Mouse (Mus musculus) frontal cortex, postnatal 25 days (tissue): ENCODE data around the gene Smtnl2.

ENCODE experiments used
- DNase-seq, 2 experiments: peaks; one replicate each; pipeline ENCODE4 v3.0.0; 2022; ENCODE audit warnings: low spot score in 2 of 2

The Smtnl2 gene

DNA sequence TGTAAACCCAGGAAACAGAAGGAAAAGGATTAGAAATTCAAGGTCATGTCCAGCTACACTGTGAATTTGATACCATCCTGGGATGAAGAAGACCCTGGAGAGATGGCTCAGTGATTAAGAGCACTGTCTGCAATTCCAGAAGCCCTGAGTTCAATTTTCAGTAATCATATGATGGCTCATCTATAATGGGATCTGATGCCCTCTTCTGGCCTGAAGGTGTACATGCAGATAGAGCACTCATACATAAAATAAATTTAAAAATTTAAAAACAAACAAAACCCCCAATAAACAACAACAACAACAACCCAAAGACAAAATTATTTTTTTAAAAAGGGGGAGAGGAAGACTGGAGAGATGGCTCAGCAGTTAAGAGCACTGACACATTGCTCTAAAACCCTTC, 15.4 kb upstream of the Smtnl2 start:
- DNase-seq, result no peak

DNA sequence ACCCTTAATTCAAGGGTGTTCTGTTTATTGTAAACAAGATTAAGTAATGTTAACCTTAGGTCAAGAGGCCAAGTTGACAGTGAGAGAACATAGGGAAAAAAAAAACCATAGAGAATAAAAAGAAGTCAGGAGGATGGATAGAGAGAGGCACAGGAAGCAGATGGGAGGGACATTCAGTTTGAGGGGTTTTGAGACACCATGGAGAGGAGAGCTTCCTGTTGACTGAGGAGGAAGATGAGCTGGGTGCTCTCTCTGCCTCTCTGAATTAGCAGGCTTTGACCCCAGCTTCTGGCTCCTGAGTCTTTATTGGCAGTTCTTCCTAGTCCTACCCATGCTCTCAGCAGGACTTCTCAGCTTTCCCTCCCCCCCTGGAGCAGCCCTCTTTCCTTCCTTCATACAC, 13.7 kb upstream of the Smtnl2 start:
- no peak for DNase-seq

- no peak for DNase-seq
These were observed 12.2 kb upstream of the Smtnl2 start for GRCm38 (mm10) chr11:72423686-72424085.

DNA sequence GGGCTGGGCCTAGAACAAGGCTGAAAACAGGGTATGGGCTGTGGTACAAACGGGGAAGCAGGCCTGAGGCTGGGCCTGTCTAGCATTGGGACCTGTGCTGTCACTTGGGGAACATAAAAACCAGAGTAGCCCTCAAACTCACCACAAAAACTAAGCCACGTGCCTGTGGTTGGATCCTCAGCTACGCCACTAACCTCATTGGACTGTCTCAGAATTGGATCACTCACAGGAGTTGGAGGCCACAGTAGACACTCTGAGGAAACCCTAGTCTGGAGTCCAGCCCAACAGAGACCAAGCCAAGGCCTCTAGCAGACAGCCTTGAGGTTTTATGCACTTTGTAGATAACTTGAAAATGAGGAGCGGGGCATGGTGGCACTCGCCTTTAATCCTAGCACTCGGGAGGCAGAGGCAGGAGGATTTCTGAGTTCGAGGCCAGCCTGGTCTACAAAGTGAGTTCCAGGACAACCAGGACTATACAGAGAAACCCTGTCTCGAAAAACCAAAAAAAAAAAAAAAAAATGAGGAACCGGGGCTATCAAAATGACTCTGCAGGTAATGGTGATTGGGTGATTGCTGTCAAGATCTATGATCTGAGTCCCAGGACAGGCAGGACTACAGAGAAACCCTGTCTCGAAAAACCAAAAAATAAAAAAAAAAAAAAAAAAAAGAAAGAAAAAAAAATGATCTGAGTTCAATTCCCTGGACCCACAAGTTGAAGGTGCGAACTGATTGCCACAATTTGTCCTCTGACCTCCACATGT, 10.2 kb upstream of the Smtnl2 start:
- DNase-seq, result no peak

- DNase-seq, result no peak
These were observed 9.1 kb upstream of the Smtnl2 start for GRCm38 (mm10) chr11:72420460-72421122.

- no peak for DNase-seq
These were observed 7.5 kb upstream of the Smtnl2 start for GRCm38 (mm10) chr11:72419006-72419405.

GRCm38 (mm10) chr11:72418227-72418626, 6.7 kb upstream of the Smtnl2 start:
- no peak for DNase-seq

DNA sequence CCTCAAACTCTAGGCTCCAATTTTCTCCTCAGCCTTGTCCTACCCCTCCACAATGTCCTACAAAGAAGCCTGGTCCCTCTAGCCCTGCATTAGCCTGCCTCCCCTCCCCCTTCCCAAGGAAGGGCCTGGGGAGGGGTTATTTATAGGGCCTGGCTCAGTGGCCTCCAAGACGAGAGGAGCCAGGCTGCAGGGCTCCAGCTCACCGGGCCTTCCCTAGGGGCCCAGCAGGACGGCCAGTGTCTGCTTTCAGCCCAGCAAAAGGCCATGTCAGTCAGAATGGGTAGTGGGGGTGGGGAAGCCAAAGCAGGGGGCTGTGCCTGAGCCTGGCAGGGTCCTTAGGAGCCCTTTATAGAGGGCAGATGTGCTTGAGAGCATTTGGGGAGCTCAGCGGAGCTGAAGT, 5.9 kb upstream of the Smtnl2 start:
- no peak for DNase-seq

DNA sequence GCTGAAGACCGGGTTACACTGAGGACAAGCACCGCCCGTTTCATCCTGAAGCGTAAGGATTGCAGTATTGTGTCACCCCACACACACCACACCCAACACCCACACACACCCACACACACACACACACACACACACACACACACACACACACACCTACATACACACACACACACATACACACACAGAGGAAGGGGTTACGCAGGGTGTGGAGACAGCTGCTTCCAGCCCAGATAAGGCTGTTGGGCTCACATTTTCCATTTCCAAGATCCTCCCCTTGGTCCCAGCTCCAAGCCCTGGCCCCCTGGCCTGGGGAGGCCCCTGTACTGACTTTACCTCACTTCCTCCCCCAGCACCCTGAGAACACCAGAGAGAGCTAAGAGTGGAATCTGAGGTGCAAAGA, 5.2 kb upstream of the Smtnl2 start:
- DNase-seq, result no peak

GRCm38 (mm10) chr11:72415155-72415554, 3.6 kb upstream of the Smtnl2 start:
- DNase-seq, result no peak

GRCm38 (mm10) chr11:72413601-72414190, 2.2 kb upstream of the Smtnl2 start:
- no peak for DNase-seq

GRCm38 (mm10) chr11:72413016-72413415, 1.5 kb upstream of the Smtnl2 start:
- DNase-seq, result no peak

DNA sequence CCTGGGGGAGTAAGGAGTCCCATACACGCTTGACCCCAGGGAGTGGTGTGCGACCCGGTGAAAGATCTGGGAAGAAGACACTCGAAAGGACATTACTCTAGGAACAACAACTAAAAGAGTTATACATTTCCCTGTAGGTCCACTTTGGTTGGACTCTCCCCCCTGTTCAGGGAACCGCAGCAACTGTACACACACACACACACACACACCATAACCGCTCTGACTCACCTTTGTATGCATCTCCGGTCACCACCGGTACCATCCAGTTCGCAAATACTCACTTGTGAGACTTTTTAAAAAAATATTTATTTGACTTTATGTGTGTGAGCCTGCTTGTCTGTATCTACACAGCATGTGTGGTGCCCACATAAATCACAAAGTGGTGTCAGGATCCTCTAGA, 432 bp upstream of the Smtnl2 start:
- DNase-seq, result no peak

DNA sequence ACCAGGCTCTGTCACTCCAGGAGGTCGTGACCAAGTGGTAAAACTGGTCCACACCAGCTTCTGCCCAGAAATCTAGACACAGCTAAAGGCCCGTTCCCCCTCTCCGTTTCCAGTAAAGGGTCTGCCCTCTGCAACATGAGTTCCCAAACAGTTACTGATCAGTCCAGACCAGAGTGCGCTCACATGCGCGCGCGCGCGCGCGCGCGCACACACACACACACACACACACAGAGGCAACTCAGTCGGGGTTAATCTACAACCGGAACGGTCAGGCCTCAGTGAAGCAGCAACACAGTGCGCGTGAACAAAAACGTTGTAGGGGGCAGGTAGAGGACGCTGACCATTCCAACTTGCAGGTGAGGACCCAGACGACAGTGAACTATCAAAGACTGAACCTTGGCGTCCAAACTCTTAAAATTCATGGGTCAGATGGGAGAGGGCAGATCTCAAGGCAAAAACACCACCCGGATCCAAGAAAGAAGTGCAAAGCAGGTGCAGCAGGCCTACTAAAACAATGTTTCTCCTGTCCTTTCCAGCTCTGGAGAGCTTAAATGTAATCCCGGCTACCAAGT, 906 bp downstream of the Smtnl2 start:
- no peak for DNase-seq

- no peak for DNase-seq
These were observed 1.7 kb downstream of the Smtnl2 start for GRCm38 (mm10) chr11:72409649-72410385.

DNA sequence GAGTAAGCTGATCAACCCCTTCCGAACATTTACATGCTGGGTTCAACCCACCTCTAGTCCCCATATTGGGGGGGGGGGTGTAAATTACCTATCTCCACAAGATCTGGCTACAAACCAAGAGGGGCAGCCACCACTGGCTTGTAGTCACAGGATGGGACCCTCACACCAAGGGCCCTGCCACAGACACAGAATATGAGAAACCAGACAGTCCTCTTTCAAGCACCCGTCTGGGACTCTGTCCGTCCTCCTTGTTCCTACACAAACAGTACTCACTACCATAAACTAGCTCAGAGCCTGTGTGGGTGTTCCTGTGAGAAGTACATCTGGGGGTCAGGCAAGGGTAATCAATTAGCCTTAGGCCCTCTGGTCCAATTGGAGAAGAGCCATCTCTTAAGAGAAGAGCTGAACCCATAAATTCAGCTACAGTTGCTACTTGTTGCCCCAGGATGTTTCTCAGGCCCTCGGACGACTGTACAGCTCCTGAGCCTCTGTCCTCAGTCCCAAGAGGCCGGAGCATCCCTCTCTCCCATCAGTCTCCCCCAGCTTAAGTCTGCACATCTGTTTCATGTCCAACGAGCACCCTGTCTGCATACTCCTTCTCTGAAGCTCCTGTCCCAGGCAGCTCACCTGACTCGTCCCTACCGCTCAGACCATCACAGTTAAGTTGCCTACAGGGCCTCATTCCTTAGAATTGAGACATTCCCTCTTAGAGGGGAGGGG, 2.9 kb downstream of the Smtnl2 start:
- no peak for DNase-seq

DNA sequence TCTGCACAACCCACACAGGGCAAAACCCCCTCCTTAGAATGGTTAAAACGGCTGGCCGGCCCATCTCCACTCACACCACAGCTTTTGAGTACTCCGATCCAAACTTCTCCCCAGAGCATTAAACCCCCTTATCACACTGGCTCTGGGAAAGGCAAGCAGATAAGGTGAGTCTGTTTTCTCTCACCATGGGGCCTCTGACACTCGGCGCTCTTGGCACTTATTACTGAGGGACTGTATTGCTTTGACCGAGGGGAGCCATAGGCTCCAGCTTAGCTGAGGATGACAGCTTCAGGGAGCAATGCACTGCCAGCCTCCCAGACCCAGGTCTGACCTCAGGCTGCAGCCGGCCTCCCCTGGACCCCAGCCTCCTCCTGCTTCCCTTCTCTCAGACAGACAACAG, 3.9 kb downstream of the Smtnl2 start:
- DNase-seq, result no peak

DNA sequence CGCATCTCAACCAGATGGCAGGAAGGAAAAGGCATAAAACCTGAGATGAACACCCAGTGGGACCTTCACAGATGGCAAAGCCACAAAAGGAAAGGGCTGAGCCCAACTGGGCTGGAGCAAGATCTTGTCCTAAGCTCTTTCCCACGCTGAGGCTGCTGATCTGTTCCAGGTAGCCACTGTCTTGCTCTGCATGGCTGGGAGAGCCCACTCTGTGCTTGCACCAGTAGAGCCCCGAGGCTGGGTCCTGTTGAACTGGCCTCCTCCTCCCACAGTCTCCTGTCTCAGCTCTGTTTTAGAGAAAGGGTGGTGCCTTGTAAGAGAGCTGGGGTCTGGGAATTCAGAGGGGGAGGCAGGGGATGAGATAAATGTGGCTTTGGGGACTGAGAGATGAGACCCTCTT, 4.4 kb downstream of the Smtnl2 start:
- DNase-seq, result no peak

DNA sequence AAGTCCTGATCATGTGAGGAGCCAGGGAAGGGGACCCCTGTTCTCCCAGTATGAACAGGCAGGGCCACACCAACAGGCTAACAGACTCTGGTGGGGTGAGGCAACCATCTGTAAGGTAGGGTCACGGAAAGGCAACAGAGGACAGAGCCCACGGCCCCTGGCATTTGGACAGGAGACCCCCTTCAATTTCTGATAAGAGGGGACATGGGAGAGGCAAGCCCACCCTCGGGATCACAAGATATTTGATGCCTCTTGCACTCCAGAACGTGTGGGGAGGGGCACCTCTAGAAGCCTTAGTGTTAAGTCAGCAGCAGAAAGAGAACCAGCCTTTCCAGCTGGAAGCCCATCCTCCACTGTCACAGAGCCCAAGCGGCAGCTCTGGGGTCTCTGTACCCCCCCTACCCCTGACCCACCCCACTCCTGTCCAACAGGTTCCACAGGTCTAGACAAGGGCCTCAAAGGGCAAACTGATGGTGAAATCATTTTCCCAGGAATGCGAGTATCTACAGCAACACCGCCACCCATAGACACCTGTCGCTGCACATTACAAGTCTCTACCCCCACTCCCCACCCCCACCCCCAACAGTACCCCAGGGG, 5.3 kb downstream of the Smtnl2 start:
- DNase-seq, result no peak

GRCm38 (mm10) chr11:72405532-72405931, 6.0 kb downstream of the Smtnl2 start:
- DNase-seq, result no peak

DNA sequence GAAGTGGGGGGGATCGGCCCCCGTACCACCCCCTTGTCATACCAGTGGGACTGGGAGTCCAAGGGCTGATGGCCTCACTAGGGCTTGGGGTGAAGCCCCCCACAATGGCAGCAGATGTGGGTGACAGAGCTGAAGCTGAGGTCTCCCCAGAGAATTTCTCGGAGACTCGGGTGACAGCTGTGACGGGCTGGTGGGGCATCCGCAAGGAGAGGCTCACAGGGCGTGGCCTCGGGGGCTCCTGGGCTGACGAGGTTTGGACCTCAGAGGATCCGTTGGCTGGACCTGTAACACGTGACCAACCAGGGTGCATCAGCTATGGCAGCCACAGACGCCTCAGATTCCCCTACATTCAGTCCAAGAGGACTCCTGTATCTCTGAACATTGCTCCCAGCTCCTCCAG, 8.5 kb downstream of the Smtnl2 start:
- DNase-seq, result no peak
